Mouse (Mus musculus): ENCODE measurements at regions not wholly inside any gene's neighbourhood (a gene's known extent, or its start where the extent isn't known, plus 50 kb on each side); places are given as distances from the start of the nearest gene placed in this dataset.
"Not testable (repeated sequence)": the region's sequence is repeated elsewhere in the genome, so short reads cannot be mapped to it uniquely, and the experiment has no call there.

GRCm38 (mm10) chr14:102300251-102300650 lies 570.5 kb downstream of the Lmo7 start:
- no peak for ATAC-seq (ENCODE audit: extremely low read depth, insufficient number of reproducible peaks, low FRiP score, poor library complexity, severe bottlenecking)

- ATAC-seq (ENCODE audit: extremely low read depth, insufficient number of reproducible peaks, low FRiP score, poor library complexity, severe bottlenecking): no peak
These were observed 561.6 kb downstream of the Lmo7 start for GRCm38 (mm10) chr14:102291361-102291760.

- no peak for ATAC-seq (ENCODE audit: extremely low read depth, insufficient number of reproducible peaks, low FRiP score, poor library complexity, severe bottlenecking)
These were observed 520.3 kb downstream of the Lmo7 start for GRCm38 (mm10) chr14:102250076-102250475.

GRCm38 (mm10) chr14:102248581-102248980 lies 518.8 kb downstream of the Lmo7 start:
- no peak for ATAC-seq (ENCODE audit: extremely low read depth, insufficient number of reproducible peaks, low FRiP score, poor library complexity, severe bottlenecking)

GRCm38 (mm10) chr14:102248023-102248422 lies 518.3 kb downstream of the Lmo7 start:
- no peak for ATAC-seq (ENCODE audit: extremely low read depth, insufficient number of reproducible peaks, low FRiP score, poor library complexity, severe bottlenecking)

- no peak for ATAC-seq (ENCODE audit: extremely low read depth, insufficient number of reproducible peaks, low FRiP score, poor library complexity, severe bottlenecking)
These were observed 514.2 kb downstream of the Lmo7 start for GRCm38 (mm10) chr14:102243806-102244536.

- ATAC-seq (ENCODE audit: extremely low read depth, insufficient number of reproducible peaks, low FRiP score, poor library complexity, severe bottlenecking): no peak
These were observed 487.0 kb downstream of the Lmo7 start for GRCm38 (mm10) chr14:102216581-102217368.

- ATAC-seq (ENCODE audit: extremely low read depth, insufficient number of reproducible peaks, low FRiP score, poor library complexity, severe bottlenecking): no peak
These were observed 485.7 kb downstream of the Lmo7 start for GRCm38 (mm10) chr14:102215267-102215964.

GRCm38 (mm10) chr14:102212079-102212478 lies 482.3 kb downstream of the Lmo7 start:
- ATAC-seq (ENCODE audit: extremely low read depth, insufficient number of reproducible peaks, low FRiP score, poor library complexity, severe bottlenecking): no peak

- no peak for ATAC-seq (ENCODE audit: extremely low read depth, insufficient number of reproducible peaks, low FRiP score, poor library complexity, severe bottlenecking)
These were observed 475.3 kb downstream of the Lmo7 start for GRCm38 (mm10) chr14:102204881-102205671.

- no peak for ATAC-seq (ENCODE audit: extremely low read depth, insufficient number of reproducible peaks, low FRiP score, poor library complexity, severe bottlenecking)
These were observed 469.7 kb downstream of the Lmo7 start for GRCm38 (mm10) chr14:102199430-102199829.

GRCm38 (mm10) chr14:102190786-102191185 lies 461.0 kb downstream of the Lmo7 start:
- ATAC-seq (ENCODE audit: extremely low read depth, insufficient number of reproducible peaks, low FRiP score, poor library complexity, severe bottlenecking): no peak

GRCm38 (mm10) chr14:102181269-102181668 lies 451.5 kb downstream of the Lmo7 start:
- no peak for ATAC-seq (ENCODE audit: extremely low read depth, insufficient number of reproducible peaks, low FRiP score, poor library complexity, severe bottlenecking)

GRCm38 (mm10) chr14:102171775-102172174 lies 442.0 kb downstream of the Lmo7 start:
- no peak for ATAC-seq (ENCODE audit: extremely low read depth, insufficient number of reproducible peaks, low FRiP score, poor library complexity, severe bottlenecking)

- no peak for ATAC-seq (ENCODE audit: extremely low read depth, insufficient number of reproducible peaks, low FRiP score, poor library complexity, severe bottlenecking)
These were observed 431.8 kb downstream of the Lmo7 start for GRCm38 (mm10) chr14:102161291-102162284.

GRCm38 (mm10) chr14:102150410-102150809 lies 420.7 kb downstream of the Lmo7 start:
- ATAC-seq (ENCODE audit: extremely low read depth, insufficient number of reproducible peaks, low FRiP score, poor library complexity, severe bottlenecking): not testable (repeated sequence)

GRCm38 (mm10) chr14:102142720-102143119 lies 413.0 kb downstream of the Lmo7 start:
- ATAC-seq (ENCODE audit: extremely low read depth, insufficient number of reproducible peaks, low FRiP score, poor library complexity, severe bottlenecking): no peak

- ATAC-seq (ENCODE audit: extremely low read depth, insufficient number of reproducible peaks, low FRiP score, poor library complexity, severe bottlenecking): no peak
These were observed 409.2 kb downstream of the Lmo7 start for GRCm38 (mm10) chr14:102138936-102139335.

Measured in neutrophil, adult 5-6 weeks (primary cell).